Mouse (Mus musculus): ENCODE measurements around the gene Slc25a47.
"Not testable (repeated sequence)": the region's sequence is repeated elsewhere in the genome, so short reads cannot be mapped to it uniquely, and the experiment has no call there.

The Slc25a47 gene

DNA sequence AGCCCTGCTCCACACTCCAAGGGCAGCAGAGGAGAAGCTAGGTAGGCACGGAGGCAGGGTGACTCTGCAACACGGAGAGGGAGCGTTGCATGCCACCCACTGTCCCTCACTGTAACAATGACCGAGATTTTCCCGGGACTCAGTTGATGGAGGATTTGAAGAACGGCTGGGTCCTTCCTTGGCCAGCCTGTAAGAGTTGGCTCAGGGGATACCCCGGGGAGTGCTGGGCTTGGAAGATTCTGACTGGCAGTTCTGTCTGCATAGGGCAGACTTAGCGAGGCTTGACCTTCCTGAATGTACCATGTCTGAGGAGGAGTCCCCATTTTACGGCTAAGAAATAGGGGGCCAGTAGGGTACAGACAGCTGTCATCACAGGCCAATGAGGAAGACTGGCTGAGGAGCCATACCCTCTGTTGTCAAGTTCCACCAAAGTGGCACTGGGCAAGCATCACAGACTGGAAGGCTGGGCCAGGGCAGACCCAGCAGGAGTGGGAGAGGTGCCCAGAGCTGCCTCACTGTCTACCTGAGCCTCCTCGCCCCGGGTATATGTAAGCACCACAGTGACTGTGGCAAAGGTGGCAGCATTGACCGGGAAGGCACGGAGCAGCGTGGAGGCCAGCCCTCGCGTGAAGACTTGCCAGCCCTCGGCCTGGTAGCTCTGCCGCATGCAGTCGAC is 9.4 kb upstream of the Slc25a47 start:
- DNase-seq (ENCODE audit: low spot score in 2 of 2) = no peak

DNA sequence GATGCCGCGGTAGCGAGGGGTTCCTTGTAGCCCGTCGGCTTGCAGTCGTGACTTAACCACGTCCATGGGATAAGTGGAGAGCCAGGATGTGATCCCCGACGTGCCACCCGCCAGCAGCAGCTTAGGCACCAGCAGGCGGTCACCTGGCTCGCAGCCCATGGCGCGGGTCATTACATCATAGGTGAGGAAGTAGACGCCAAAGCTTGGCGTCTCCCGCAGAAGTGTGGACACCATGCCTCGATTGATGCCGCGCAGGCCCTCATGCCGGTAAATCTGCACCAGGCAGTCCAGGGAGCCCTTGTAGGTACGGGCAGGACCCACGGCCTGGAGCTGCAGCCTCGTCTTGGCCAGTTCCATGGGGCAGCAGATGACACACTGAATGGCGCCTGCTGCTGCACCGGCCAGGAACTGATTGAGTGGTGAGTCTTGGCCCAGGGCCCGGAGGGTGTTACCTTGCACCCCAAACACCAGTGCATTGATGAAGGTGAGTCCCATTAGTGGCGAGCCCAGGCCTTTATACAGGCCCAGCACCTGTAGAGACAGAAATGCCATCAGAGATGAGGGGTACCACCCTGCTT is 8.8 kb upstream of the Slc25a47 start:
- no peak for DNase-seq (ENCODE audit: low spot score in 2 of 2)

DNA sequence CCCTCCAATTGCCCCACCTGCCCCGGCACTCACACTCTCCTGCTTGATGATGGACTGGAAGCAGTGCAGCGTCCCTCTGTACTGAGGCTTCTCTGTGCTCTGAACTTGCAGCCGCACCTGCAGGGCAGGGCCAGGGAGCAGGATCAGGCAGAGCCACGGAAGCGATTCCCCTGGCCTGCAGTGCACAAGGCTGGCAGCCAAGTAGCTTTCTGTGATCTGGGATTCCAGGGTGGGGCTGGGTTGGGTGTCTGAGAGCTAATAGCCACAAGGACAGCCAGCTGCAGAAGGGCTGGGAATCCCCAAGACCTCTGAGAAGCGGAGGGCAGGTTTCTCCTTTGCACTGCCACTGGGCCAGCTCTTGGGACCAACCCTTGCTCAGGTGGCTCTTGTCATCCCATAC is 8.2 kb upstream of the Slc25a47 start:
- no peak for DNase-seq (ENCODE audit: low spot score in 2 of 2)

DNA sequence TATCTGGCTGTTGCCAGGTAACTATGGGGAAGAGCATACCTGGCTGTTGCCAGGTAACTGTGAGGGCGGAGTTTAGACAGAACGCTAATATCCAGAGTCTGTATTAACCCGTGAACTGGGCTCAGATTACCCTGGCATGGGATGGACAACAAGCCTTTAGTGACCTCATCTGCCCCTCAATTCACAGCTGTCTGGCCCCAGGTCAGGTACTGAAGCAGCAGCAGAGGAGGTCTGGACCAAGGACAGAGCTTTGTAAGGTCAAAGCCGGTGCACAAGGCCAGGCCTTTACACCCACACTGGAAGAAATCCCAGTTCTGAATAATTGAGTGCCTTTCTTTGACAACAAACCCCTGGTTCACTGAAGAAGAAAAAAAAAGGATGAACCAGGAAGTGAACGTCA is 6.2 kb upstream of the Slc25a47 start:
- no peak for DNase-seq (ENCODE audit: low spot score in 2 of 2)

DNA sequence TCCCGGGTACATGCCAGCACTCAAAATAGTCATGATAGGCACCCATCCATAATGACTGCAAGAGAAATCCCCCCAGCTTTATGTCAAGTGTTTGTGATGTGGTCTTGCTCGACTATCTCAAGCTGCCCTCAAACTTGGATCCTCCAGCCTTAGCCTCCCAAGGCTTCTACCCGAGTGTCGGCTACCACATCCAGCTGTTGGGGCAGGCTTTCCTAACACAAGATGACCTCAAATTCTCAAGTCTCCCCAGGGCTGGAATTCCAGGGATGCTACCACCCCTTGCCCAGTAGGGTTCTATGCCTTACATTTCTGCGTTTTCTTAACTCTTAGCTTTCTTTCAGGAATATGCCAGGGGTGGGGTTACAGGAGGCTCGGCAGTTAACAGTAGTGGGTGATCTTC is 5.5 kb upstream of the Slc25a47 start:
- no peak for DNase-seq (ENCODE audit: low spot score in 2 of 2)

DNA sequence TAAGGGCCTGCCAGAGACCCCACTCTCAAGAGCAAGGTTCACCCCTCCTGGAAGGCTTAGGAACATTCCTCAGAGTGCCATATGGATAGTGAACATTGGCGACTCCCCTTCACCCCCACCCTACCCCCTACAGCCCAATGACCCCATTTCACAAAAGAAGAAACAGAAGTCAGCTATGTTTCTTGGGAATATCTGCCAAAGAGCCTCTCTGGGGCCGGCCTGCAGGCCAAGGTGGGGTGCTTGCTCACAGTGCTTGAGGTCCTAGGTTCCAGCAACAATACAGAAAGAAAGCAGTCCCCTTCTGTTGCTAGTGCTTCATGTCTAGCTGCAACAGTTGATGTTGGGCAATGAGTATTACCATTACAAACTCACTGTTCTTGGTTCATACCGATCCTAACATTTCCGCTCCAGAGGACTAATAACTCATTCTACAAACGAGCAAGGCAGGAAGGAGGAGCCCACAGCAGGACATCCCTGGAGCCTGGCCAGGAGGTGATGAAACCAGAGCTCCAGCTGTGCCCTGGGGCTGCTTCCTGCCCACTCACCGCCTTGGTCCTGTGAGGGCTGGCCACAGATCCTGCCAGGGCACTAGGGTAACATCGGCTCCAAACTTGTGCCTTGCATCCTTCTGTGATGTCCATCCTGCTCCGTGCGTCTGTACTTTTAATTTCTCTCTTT is 3.7 kb upstream of the Slc25a47 start:
- no peak for DNase-seq (ENCODE audit: low spot score in 2 of 2)

DNA sequence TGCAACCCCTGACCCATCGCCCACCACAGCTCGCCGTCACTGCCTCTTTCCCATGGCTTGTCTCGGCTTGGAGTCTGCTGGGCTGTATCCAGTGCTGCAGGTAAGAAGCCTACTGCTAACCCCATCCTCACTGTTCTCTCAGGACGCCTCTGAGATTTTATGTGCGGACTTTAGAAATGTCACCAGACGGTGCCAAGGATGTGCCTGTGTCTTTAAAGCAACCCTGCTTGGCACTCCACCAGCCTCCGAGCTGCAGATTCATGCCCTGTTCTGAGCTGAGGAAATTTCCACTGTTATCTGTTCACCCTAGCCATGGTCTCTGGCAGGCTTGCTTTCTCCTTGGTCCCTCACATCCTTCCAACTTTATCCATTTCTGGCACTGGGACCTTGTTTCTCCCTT is 3.0 kb upstream of the Slc25a47 start:
- DNase-seq (ENCODE audit: low spot score in 2 of 2) = no peak

DNA sequence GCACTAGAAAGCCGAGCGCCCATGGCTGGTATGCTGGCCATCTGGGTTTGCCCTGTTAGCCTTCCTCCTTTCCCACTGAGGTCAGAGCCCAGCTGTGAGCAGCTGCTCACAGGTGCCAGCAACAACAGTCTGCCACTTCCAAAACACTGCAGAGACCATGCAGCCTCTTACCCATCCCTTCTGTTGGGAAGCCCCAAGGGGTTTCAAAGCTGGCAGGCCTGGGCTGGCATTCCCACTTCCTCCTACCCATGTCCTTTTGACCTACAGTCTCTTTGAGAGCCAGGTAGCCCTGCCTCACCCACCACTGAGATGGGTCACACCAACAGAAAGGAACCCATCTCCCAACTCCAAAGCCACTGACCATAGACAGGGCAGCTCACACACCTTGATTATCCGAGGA is 2.4 kb upstream of the Slc25a47 start:
- DNase-seq (ENCODE audit: low spot score in 2 of 2) = no peak

DNA sequence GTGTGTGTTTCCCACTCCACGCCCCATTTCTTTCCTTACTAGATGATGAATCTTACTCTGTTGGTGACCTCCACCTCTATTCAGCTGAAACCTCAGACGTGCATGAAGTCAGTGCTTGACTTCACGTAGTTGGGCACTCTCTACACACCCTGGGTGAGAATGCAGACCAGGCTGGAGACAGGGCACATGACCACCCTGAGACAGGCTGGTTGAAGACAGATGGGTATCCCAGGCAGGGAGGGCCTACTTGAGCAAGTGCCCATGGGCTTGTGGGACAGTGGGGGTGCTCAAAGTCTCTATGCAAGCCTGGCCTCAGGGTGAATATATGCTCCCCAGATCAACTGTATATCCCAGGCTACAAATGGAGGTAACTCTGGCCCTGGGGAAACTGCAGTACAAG is 1.5 kb upstream of the Slc25a47 start:
- no peak for DNase-seq (ENCODE audit: low spot score in 2 of 2)

DNA sequence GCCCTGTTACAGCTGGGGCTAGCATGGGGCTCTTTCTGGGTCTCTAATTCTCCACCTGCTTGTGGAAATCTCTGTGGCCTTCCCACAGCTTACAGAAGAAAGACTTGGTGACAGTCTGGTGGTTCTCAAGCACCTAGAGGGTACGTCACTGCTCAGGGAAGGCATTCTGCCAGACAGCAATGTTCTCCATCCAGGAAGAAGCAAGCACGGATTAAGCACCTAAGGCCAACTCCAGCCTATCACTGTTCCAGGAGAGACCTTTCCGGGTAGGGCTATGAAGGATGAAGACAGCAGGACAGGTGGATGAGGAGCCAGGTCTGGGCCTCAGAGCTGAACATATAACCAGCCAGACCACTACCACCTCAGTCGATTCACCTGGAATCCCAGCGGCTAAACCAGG is 1.1 kb upstream of the Slc25a47 start:
- no peak for DNase-seq (ENCODE audit: low spot score in 2 of 2)

DNA sequence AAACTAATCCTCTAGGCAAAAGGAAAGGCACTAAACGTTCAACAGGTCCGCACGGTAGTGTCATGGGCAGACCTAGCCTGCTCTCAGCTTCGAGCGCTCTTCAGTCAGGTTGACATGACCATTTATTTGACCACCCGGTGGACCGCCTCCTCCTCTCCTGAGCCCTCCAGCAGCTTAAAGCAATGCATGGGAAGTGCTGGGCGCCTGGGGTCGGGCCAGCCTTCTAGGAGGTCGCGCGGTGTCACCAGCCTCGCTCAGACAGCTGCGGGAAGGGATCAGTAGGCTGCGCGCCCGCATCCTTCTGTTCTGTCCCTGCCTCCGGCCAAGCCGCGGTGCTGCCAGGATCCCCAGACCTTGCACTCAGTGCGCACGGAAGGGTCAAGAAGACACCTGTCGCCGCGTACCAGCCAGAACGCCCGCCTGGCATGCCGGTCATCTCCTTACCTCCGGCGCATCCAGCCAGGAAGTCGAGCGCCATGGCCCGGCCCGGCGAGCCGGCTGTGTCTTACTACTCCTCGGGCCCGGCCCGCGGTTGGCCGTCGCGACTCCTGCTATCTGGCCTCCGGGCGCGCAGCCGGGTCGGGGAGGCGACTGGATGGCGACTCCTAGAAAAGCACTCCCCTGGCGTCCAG is 522 bp upstream of the Slc25a47 start:
- peak in 1 of 2 experiments; percentile 72 for DNase-seq (ENCODE audit: low spot score in 2 of 2)

DNA sequence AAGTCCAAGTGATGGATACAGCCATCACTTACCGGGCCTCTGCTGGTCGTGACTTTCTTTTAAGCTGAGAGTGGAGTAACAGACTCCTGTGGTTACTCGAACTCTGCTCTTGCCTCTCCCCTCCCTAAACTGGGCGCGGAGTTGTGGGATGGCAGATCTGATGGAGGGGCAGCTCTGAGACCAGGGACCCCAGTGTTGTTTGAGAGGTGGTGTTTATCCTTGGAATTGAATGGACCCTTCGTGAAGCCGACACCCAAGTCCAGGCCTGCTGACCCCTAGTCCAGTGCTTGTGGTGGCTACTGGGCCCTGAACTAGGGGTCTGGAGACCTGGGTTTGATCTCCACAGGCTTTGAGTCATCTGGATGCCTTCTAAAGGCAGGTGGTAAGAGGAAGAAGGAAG is 876 bp downstream of the Slc25a47 start:
- no peak for DNase-seq (ENCODE audit: low spot score in 2 of 2)

DNA sequence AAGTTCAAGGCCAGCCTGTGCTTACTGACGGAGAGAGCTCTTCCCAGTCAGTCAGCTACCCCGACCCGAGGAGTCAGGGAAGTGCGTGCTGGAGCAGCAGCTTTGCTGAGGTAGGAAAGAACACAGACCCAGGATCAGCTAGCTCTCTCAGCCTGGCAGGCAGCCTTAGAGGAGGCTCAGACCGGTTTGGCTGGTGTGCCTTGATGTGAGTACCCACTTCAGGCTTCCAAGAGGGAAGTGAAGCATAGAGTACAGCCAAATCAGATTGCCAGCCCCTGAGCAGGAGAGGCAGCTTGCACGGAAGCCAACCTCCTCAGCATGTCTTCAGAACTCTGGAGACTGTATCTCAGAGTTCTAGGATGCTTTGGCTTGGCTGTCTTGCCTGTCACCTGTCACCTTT is 5.3 kb downstream of the Slc25a47 start:
- DNase-seq (ENCODE audit: low spot score in 2 of 2) = no peak

DNA sequence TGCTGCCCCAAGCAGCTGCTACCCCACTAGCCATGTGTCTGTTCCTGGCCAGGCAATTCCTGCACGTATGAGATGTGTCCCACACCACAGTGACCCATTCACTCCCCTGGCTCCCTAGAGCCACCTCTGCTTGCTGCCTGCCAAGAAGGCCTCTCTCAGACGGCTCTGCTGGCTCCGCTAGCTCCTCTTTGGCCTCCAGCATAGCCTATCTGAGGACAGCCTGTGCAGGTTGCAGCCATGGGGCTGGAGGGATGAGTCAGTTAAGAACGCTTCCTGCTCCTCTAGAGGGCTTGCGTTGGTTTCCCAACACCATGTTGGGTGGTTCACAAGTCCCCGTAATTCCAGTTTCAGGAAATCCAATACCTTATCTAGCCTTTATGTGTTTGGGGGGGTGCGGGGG is 6.8 kb downstream of the Slc25a47 start:
- no peak for DNase-seq (ENCODE audit: low spot score in 2 of 2)

DNA sequence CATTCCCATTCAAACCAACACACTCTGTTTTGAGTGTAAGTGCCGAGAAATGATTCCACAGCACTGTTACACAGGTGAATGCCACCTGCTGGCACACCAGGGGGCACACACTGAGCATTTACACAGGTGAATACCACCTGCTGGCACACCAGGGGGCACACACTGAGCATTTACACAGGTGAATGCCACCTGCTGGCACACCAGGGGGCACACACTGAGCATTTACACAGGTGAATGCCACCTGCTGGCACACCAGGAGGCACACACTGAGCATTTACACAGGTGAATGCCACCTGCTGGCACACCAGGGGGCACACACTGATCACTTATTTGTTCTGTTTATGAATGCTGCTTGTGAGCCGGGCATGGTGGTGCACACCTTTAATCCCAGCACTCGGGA is 12.2 kb downstream of the Slc25a47 start:
- DNase-seq (ENCODE audit: low spot score in 2 of 2) = not testable (repeated sequence)

DNA sequence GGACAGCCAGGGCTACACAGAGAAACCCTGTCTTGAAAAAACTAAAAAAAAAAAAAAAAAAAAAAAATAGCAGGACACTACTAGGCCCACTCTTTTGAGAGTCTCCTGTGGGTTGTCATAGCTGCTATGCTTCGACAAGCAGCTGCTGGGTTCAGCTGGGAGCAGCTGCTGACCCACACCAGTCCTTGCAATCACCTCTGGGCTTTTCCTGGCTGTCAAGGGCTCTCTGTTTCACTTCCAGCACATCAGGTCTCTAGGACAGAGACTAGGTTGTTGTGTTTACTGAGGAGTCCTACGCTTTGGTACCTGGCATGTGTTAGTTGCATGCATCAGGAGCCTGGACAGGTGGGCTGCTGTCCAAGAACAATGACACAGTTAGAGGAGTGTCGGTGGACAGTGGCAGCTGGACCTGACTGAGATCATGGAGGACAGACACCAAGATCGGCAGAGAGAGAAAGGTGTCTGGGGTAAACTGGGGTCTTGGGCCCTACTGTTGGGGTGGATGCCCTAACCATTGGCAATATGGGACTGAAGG is 13.7 kb downstream of the Slc25a47 start:
- no peak for DNase-seq (ENCODE audit: low spot score in 2 of 2)

DNA sequence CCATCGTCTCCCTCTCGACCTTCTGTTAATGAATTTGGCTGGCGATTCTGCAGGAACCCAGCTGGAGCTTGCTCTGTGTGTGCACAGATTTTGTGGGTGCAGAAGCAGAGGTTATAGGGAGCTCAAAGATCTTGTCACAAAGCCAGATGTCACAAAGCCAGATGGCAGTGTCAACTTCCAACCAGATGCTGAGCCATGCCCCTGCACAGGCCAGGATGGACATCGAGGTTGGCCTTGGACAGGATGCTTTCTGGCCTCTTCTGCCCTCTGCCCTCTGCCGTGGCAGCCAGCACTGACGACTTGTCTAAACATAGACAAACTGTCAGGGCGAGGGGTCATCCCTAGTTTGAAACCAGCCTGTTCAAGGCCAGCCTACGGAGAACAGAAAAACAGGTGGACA is 14.3 kb downstream of the Slc25a47 start:
- DNase-seq (ENCODE audit: low spot score in 2 of 2) = no peak

DNA sequence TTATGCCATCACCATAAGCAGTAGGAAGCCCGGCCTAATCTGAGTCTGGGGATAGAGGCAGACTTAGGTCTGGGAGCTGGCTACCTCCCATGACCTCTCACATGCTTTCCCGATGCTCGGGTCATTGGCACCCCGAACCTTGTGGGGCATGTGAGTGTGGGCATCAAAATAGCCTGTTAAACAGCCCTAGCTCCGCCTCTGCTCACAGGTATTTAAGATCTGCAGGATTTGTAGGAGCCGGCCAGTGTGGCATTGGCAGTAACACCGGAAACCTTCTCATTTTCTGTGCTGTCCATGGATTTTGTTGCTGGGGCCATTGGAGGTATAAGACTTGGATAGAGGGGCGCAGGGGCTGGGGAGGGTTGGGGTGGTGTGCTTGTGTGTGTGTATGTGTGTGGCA is 15.0 kb downstream of the Slc25a47 start:
- no peak for DNase-seq (ENCODE audit: low spot score in 2 of 2)

DNA sequence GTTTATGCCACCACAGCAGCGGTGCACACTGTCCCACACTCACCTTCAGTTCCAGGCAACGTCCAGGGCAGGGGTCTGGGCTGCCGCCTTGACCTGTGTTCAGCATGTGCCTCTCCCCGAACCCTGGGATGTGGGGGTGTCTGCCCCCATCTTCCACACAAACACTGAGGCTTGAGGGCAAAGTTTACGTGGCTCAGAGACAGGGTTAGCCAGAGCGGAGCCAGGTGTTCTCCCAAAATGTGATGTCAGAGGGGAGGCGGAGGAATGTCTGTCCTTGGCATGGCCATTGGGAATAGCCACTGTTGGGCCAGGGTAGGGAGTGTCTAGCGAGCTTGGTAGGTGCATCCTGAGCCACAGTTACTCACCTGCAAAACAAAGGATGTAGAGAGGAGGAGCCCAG is 17.0 kb downstream of the Slc25a47 start:
- no peak for DNase-seq (ENCODE audit: low spot score in 2 of 2)

DNA sequence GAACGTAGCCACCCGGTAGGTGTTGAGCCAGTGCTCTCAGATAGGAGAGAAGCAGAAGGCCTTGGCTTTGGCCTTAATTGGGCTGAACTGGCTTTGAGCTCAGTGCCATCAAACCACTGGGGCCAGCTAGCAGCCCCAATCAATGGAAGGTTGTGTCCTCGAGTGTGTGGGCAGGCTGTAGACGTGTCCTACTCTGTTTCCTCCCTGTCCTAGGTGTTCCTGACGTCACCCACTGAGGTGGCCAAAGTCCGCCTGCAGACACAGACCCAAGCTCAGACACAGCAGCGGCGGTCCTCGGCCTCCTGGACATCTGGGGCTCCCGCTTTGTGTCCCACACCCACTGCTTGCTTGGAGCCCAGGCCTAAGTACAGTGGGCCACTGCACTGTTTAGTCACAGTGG is 19.2 kb downstream of the Slc25a47 start:
- no peak for DNase-seq (ENCODE audit: low spot score in 2 of 2)

DNA sequence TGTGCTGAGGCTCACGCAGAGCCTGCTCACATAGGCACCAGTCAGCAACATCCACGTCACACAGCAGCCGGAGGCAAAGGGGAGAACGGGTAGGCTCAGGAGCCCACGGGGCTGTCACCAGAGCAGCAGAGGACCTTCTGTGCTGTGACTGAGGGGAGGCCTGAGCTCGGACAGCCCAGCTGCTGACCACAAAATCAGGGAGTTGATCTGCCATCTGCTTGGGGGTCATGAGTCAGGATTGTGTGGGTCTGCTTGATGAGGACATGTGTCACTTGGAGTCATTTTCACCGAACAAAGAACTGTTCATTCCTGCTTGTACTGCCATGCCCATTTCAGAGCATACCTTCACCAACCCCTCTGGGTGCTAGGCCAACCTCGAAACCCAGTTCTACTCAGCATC is 20.3 kb downstream of the Slc25a47 start:
- DNase-seq (ENCODE audit: low spot score in 2 of 2) = no peak

DNA sequence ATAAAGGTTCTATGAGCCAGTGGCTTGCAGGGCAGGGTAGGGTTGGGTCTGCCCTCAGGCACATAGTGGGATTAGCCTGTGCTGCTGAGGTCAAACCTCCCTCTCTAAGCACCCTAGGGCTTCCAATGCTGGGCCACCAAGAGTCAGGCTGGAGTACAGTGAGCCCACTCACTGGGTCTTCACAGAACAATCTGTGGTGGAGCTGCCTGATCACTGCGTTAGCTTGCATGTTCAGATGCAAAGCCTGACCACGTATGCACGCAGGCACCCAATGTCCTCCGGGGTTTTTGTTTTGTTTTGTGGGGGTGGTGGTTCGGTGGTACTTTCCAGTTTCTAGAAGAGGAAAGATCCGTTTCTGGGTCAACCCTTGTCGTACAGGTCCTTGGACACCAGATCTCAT is 21.3 kb downstream of the Slc25a47 start:
- DNase-seq (ENCODE audit: low spot score in 2 of 2) = no peak

Data from spleen, postnatal 4 days (tissue).